Mouse (Mus musculus): ENCODE results near the gene Foxn3. TPM values are rescaled to one million over a fixed set of nuclear protein-coding genes. Genes with fewer than 3 reads are reported as not detected.

Foxn3 gene
- total RNA-seq, 2 experiments from 2014 or later, result 47.3 to 50.9 TPM

GRCm38 (mm10) chr12:99467256-99467883 lies 96.0 kb downstream of the Foxn3 start:
- no peak for DNase-seq (ENCODE audit: low spot score in 2 of 2)

- DNase-seq (ENCODE audit: low spot score in 2 of 2), result no peak
Measured at GRCm38 (mm10) chr12:99466426-99466825, 97.0 kb downstream of the Foxn3 start.

GRCm38 (mm10) chr12:99464291-99464690 lies 99.1 kb downstream of the Foxn3 start:
- DNase-seq (ENCODE audit: low spot score in 2 of 2), result no peak

GRCm38 (mm10) chr12:99462846-99463245 lies 100.5 kb downstream of the Foxn3 start:
- no peak for DNase-seq (ENCODE audit: low spot score in 2 of 2)

- no peak for DNase-seq (ENCODE audit: low spot score in 2 of 2)
Measured at GRCm38 (mm10) chr12:99462302-99462701, 101.1 kb downstream of the Foxn3 start.

- DNase-seq (ENCODE audit: low spot score in 2 of 2), result no peak
Measured at GRCm38 (mm10) chr12:99457521-99458205, 105.7 kb downstream of the Foxn3 start.

GRCm38 (mm10) chr12:99455580-99455979 lies 107.8 kb downstream of the Foxn3 start:
- DNase-seq (ENCODE audit: low spot score in 2 of 2), result no peak

- no peak for DNase-seq (ENCODE audit: low spot score in 2 of 2)
Measured at GRCm38 (mm10) chr12:99454394-99454793, 109.0 kb downstream of the Foxn3 start.

GRCm38 (mm10) chr12:99453797-99454196 lies 109.6 kb downstream of the Foxn3 start:
- DNase-seq (ENCODE audit: low spot score in 2 of 2), result no peak

- no peak for DNase-seq (ENCODE audit: low spot score in 2 of 2)
Measured at GRCm38 (mm10) chr12:99450076-99450475, 113.3 kb downstream of the Foxn3 start.

GRCm38 (mm10) chr12:99447791-99448190 lies 115.6 kb downstream of the Foxn3 start:
- DNase-seq (ENCODE audit: low spot score in 2 of 2), result no peak

- no peak for DNase-seq (ENCODE audit: low spot score in 2 of 2)
Measured at GRCm38 (mm10) chr12:99445018-99445674, 118.2 kb downstream of the Foxn3 start.

GRCm38 (mm10) chr12:99442819-99443218 lies 120.6 kb downstream of the Foxn3 start:
- no peak for DNase-seq (ENCODE audit: low spot score in 2 of 2)

- no peak for DNase-seq (ENCODE audit: low spot score in 2 of 2)
Measured at GRCm38 (mm10) chr12:99440953-99441352, 122.4 kb downstream of the Foxn3 start.

GRCm38 (mm10) chr12:99440022-99440421 lies 123.4 kb downstream of the Foxn3 start:
- DNase-seq (ENCODE audit: low spot score in 2 of 2), result no peak

GRCm38 (mm10) chr12:99435189-99435588 lies 128.2 kb downstream of the Foxn3 start:
- DNase-seq (ENCODE audit: low spot score in 2 of 2), result no peak

GRCm38 (mm10) chr12:99433402-99433801 lies 130.0 kb downstream of the Foxn3 start:
- DNase-seq (ENCODE audit: low spot score in 2 of 2), result no peak

GRCm38 (mm10) chr12:99431541-99431940 lies 131.8 kb downstream of the Foxn3 start:
- DNase-seq (ENCODE audit: low spot score in 2 of 2), result no peak

- DNase-seq (ENCODE audit: low spot score in 2 of 2), result no peak
Measured at GRCm38 (mm10) chr12:99430992-99431391, 132.4 kb downstream of the Foxn3 start.

- no peak for DNase-seq (ENCODE audit: low spot score in 2 of 2)
Measured at GRCm38 (mm10) chr12:99429101-99429500, 134.3 kb downstream of the Foxn3 start.

GRCm38 (mm10) chr12:99426207-99426916 lies 137.0 kb downstream of the Foxn3 start:
- no peak for DNase-seq (ENCODE audit: low spot score in 2 of 2)

- DNase-seq (ENCODE audit: low spot score in 2 of 2), result no peak
Measured at GRCm38 (mm10) chr12:99419396-99419760, 144.0 kb downstream of the Foxn3 start.
